Mouse (Mus musculus) cerebellum, postnatal 25 days (tissue): ENCODE results near the gene Prr7.

Experiments
- DNase-seq, 2 experiments: peaks; one replicate each; pipeline ENCODE4 v3.0.0; 2021; ENCODE audit warnings: mixed read lengths in 2 of 2

Prr7 gene

GRCm38 (mm10) chr13:55478036-55478435, 14.0 kb downstream of the Prr7 start:
- peak in 1 of 2 experiments; percentile 58 for DNase-seq

GRCm38 (mm10) chr13:55479008-55479407, 14.9 kb downstream of the Prr7 start:
- DNase-seq = no peak

DNA sequence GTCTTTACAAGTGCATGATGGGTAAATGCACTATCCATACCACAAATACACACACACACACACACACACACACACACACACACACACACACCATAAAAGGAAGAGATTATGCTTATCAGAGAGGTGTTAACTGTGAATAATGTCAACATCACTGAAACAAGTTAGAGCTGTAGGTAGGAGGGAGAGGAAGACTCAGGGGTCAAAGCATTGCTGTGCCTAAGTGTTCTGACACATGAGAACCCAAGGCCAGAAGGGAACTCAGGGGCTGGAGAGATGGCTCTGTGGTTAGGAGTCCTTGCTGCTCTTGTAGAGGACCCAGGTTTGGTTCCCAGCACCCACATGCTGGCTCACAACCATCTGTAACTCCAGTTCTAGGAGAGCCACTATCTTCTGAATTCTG, 15.9 kb downstream of the Prr7 start:
- no peak for DNase-seq

DNA sequence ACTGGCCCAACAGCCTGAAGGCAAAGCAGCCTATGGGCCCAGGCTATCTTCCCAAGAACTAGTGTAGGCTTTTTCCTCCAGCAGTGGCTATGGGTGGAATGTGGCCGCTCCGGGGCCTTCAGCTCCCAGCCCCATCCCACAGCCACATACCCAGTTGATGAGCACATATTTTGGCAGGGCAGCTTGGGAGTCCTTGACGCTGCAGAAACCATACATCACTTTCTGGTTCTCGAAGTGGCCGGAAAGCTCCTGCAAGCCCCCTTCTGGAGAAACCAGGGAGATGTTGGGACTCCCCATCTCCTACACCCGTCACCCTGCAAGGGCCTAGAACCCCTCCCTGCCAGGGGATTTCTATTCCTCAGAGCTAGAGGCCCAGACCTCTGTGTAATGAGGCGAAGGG, 18.5 kb downstream of the Prr7 start:
- DNase-seq = no peak

- DNase-seq = no peak
These were observed 19.0 kb downstream of the Prr7 start for GRCm38 (mm10) chr13:55483071-55483470.

GRCm38 (mm10) chr13:55483593-55483992, 19.5 kb downstream of the Prr7 start:
- peak; percentile 32 to 42 for DNase-seq

DNA sequence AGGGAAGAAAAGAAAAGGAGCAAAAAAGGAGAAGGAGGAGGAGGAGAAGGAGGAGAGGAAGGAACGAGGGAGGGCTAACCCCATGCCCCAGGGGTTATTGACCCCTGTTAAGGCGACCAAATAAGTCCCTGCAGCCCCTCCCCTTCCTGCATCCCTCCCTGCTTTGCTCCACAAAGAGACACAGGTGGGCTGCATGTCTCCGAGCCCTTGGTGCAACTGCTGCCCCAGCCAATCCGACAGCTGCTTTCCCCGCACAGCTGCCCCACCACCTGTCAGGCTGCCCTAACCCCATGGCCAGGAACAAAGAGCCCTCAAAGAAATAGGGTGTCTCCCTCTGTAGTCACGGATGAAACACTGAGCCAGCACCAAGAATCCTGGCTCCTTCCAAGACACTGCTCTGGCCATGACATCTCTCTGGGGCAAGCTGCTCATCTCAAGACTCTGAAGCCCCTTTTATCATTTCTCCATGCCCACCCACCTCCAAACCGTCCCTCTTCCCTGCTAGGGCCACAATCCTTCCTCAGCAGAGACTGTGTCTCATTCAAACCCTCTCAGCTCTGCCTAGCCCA, 20.5 kb downstream of the Prr7 start:
- no peak for DNase-seq

GRCm38 (mm10) chr13:55486029-55486794, 22.1 kb downstream of the Prr7 start:
- peak in 1 of 2 experiments; percentile 47 for DNase-seq

DNA sequence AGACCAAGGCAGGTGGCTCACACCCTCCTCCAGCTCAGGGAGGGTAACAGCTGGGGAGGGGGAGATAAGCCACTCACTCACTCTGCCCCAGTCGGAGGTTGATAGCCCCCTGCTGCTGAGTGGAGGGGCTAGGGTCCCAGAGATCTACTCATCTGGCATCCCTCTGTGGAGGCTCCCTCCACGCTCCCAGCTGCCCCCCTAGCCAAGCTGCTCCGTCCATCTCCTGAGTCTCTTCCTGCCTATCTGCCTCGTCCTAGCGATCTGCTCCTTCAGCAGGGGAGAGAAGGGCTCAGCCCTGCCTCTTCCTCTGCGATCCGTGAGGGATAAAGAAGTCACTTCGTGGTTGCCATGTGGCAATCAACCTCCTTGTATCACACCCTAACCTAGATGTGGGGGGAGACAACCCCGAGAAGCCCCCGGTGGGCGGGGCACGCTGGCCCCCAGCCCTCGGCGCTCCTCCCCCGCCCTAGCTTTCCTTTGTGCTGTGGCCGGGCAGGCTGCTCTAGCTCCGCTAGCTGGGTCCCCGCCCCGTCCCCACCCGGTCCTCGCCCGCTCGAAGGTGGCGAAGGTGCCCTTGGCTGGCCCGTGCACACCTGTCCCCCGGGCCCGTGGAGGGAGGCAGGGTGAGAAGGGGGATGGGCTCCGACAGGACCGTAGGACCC, 23.0 kb downstream of the Prr7 start:
- DNase-seq = peak in 1 of 2 experiments; percentile 54

GRCm38 (mm10) chr13:55487578-55488498, 23.8 kb downstream of the Prr7 start, which contains the start of gene Dbn1:
Gene Dbn1 (minus strand): TSS chr13:55488111.
- DNase-seq = peak in 1 of 2 experiments; percentile 62

- no peak for DNase-seq
These were observed 30.2 kb downstream of the Prr7 start for GRCm38 (mm10) chr13:55494257-55494656.

GRCm38 (mm10) chr13:55494883-55495621, 31.0 kb downstream of the Prr7 start:
- peak; percentile 84 to 88 for DNase-seq

- no peak for DNase-seq
These were observed 31.6 kb downstream of the Prr7 start for GRCm38 (mm10) chr13:55495702-55496101.

DNA sequence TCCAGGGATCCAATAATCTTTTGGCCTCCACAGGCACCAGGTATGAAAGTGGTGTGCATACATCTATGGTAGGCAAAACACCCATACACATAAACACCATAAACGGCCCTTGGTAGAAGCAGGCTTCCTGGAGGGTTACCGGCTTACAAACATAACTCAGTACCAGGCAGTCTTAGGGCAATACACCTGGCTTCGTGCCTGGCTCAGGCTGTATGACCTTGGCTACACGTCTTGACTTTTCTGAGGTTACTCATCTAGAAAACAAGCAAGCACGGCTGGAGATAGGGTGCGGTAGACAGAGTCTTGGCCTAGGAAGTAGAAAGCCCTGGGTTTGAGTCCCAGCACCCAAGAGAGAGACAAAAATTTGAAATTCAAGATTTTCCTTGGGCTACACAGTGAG, 32.6 kb downstream of the Prr7 start:
- no peak for DNase-seq

DNA sequence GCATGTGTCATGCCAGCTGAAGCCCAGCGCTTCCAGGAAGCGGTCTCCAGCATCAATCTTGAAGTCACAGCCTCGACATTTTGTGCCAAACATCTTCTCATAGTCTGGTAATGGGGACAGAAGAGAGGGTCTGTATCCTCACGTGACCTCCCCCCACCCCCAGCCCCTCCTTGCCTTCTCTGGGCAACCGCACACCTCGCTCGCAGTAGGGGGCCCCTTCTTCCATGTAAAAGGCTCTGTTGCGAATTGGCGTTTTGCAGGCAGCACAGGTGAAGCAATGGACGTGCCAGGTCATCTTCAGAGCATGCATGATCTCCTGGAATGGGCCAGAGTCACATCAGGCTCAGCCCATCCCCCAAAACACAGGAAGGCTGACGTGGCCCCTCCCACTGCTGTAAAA, 34.8 kb downstream of the Prr7 start:
- DNase-seq = no peak

DNA sequence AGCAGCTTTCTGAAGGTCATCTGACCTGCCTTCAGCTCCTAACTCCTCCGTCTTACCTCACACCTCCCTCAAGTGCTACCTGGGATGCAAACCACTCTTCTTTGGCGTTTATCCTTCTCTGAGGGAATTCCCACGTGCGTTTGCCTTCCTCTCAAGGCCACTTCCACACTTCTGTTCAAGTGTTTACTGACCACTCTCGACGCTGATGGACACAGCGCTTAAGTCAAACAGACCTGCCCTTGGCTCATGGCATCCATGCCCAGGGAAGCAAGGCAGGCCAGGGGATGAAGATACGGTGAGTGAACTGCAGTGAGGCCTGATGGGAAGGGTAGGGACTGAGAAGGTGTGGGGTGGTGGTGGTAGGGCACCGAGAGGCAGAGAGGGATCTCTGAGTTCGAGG, 36.5 kb downstream of the Prr7 start:
- no peak for DNase-seq

- no peak for DNase-seq
These were observed 38.3 kb downstream of the Prr7 start for GRCm38 (mm10) chr13:55502405-55502804.

- DNase-seq = no peak
These were observed 40.3 kb downstream of the Prr7 start for GRCm38 (mm10) chr13:55504390-55504789.

DNA sequence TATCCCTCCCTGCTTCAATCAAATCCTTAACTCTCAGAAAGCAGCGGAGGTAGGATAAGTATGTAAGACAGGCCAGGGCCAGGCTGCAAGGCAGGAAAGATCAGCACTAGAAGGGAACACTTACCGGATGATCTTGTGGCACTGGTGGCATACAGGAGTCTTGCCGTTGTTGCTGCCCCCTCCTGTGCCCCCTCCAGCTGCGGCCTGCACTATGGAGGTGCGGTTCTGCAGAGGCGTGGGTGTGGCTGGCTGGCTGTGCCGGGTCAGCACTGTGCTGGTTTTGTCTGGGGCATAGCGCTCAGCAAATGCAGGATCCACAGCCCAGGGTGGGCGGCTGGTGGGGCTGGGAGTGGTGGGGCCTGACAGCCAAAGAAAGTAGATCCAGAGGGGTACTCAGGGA, 41.7 kb downstream of the Prr7 start:
- DNase-seq = no peak

DNA sequence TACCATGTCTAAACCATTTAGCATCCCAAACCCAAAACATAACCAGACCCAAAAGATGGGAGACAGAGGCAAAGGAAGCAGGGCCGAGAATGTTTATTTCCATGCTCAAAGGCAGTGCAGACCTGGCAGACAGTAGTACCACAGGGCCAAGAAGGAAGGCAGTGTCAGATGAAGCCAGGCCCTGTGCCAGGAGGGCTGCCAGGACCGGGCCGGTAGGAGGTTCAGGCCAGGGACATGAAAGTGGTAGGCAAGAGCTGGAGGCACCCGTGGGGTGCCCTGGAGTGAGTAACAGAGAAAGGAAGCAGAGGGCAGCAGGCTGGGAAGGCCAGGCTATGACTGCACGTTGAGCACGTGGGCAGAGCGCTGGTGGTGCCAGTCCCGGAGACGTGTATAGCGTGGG, 42.6 kb downstream of the Prr7 start:
- DNase-seq = peak; percentile 58 to 76

GRCm38 (mm10) chr13:55507877-55508276, 43.8 kb downstream of the Prr7 start:
- no peak for DNase-seq

DNA sequence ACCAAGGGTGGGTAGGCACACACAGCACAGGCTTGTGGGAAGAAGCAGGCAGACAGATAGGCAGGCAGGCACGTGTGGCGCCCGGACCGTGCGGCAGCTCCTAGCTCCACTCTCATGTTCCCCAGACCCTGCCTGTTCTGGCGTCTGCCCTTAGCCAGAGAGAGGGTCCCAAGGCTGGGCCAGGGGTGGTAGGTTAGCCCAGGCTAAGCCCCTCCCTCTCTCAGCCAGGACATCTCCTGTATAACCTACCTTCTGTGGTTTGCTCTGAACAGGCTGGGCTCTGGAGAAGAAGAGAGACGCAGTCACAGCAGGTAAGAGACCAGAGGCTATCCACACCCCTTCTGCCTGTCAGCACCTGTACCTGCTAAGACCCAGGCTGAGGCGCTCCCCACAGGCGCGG, 44.5 kb downstream of the Prr7 start:
- no peak for DNase-seq
